Mouse (Mus musculus): ENCODE measurements at regions not wholly inside any gene's neighbourhood (a gene's known extent, or its start where the extent isn't known, plus 50 kb on each side); places are given as distances from the start of the nearest gene placed in this dataset.

DNA sequence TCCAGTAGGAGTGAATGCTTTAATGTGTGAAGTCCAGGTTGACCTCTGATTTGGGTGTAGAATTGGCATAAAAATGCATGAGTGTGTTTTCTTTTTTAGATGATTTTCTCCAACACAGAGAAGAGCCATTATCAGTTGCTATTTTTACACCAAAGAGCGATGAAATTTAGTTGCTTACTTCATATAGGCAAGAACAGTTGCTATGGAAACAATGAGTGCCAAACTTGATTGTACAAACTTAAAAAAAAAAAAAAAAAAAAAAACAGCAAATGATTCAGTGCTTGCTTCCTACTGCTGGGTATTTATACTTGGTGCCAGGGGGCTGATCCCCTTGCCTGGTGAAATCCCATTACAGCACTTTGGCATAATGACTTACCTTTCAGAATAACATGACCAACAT, 268.0 kb downstream of the Sec23a start:
- no peak overlapping the region for H3K4me3 ChIP-seq (ENCODE audit: low read depth, low read length)
- no peaks in the 10 kb centered on the region for H3K4me1 ChIP-seq (ENCODE audit: control insufficient read depth, insufficient read depth, low read length)
- no peak overlapping the region for H3K4me2 ChIP-seq (ENCODE audit: low read depth, low read length)
- no peaks in the 10 kb centered on the region for H3K9me3 ChIP-seq (ENCODE audit: control insufficient read depth, low read length)
- no peak overlapping the region for H3K9ac ChIP-seq (ENCODE audit: low read depth, low read length)
- 89% methylated on average over 1 of the region's 1 CpGs for WGBS
- no peak overlapping the region for H3K27ac ChIP-seq (replicated peaks; ENCODE audit: low read depth, low read length)
- DNase-seq (ENCODE audit: low spot score) (no peak), ATAC-seq (ENCODE audit: low read depth) (no peak)
- H3K36me3 ChIP-seq (ENCODE audit: control insufficient read depth, insufficient read depth, low read length): no peaks in the 10 kb centered on the region
- H3K27me3 ChIP-seq (replicated peaks; ENCODE audit: control insufficient read depth, insufficient read depth, low read length): no peaks in the 10 kb centered on the region

DNA sequence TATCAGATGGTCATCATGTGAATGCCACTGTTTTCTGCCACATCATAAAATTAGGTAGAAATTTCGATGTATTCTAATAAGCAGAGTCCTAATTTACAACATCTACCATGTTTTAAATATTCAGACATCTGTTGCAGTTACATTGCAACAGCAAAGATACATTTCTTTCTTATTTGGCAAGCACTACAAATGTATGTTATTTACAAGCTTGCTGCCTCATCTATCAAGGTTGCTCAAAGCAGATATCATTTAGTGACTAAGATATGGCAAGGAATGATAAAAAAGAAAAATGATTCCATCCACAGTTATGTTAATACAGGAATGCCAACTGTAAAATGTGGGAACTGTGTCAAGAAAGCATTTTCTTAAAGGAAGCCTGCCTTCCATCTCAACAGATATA, 283.7 kb downstream of the Sec23a start:
- Histone ChIP-seq H3K4me1 (ENCODE audit: control insufficient read depth, insufficient read depth, low read length) (no peaks in the 10 kb centered on the region), H3K9me3 (ENCODE audit: control insufficient read depth, low read length) (no peaks in the 10 kb centered on the region), H3K36me3 (ENCODE audit: control insufficient read depth, insufficient read depth, low read length) (no peaks in the 10 kb centered on the region), H3K4me2 (ENCODE audit: low read depth, low read length) (no peak overlapping the region), H3K27me3 (replicated peaks; ENCODE audit: control insufficient read depth, insufficient read depth, low read length) (no peaks in the 10 kb centered on the region), H3K9ac (ENCODE audit: low read depth, low read length) (no peak overlapping the region), H3K27ac (replicated peaks; ENCODE audit: low read depth, low read length) (no peak overlapping the region), H3K4me3 (ENCODE audit: low read depth, low read length) (no peak overlapping the region)
- no peak for DNase-seq (ENCODE audit: low spot score)
- ATAC-seq (ENCODE audit: low read depth): no peak
- 66% methylated on average over 1 of the region's 1 CpGs for WGBS

DNA sequence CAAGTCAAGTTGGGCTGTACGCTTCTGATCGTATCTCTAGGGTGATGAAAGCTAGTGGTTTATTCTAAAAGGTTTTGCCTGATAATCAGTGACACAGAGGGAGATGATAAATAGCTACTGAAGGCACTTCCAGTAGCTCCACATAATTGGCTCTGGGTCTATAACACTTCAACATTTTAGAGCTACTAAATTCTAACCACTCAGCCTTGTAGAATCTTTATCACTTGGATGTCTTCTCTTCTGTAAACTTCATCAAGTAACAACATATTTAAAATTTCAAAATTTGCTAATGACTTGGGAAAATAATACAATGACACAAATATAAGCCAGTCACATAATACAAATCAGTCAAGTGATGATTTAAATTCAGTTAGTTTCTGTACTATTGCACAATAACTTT, 284.3 kb downstream of the Sec23a start:
- 92% methylated on average over 2 of the region's 2 CpGs for WGBS
- no peaks in the 10 kb centered on the region for H3K9me3 ChIP-seq (ENCODE audit: control insufficient read depth, low read length)
- H3K27ac ChIP-seq (replicated peaks; ENCODE audit: low read depth, low read length): no peak overlapping the region
- H3K4me1 ChIP-seq (ENCODE audit: control insufficient read depth, insufficient read depth, low read length): no peaks in the 10 kb centered on the region
- H3K4me2 ChIP-seq (ENCODE audit: low read depth, low read length): no peak overlapping the region
- H3K27me3 ChIP-seq (replicated peaks; ENCODE audit: control insufficient read depth, insufficient read depth, low read length): no peaks in the 10 kb centered on the region
- H3K9ac ChIP-seq (ENCODE audit: low read depth, low read length): no peak overlapping the region
- no peak overlapping the region for H3K4me3 ChIP-seq (ENCODE audit: low read depth, low read length)
- H3K36me3 ChIP-seq (ENCODE audit: control insufficient read depth, insufficient read depth, low read length): no peaks in the 10 kb centered on the region
- DNase-seq (ENCODE audit: low spot score): no peak
- no peak for ATAC-seq (ENCODE audit: low read depth)

DNA sequence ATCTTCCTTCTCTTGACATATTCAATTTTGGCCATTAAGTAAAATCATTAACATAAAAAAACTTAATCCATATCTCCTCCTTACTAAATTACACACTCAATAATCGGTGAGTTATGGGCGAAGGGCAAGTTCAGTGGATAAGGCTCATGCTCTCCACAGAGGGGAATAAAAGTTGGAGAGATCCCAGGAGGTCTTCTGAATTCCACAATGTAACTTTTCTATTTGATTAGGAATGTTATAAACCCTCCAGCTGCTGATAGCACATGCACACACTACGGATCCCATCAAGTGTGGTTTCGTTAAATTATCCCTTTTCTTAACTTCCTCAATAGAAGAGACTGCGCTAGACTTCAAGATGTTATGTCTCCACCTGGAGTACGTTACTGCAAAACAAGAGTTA, 293.9 kb downstream of the Sec23a start:
- Histone ChIP-seq H3K9me3 (ENCODE audit: control insufficient read depth, low read length) (no peaks in the 10 kb centered on the region), H3K36me3 (ENCODE audit: control insufficient read depth, insufficient read depth, low read length) (no peaks in the 10 kb centered on the region), H3K27me3 (replicated peaks; ENCODE audit: control insufficient read depth, insufficient read depth, low read length) (no peaks in the 10 kb centered on the region), H3K4me1 (ENCODE audit: control insufficient read depth, insufficient read depth, low read length) (no peaks in the 10 kb centered on the region), H3K27ac (replicated peaks; ENCODE audit: low read depth, low read length) (no peak overlapping the region), H3K4me3 (ENCODE audit: low read depth, low read length) (no peak overlapping the region), H3K4me2 (ENCODE audit: low read depth, low read length) (no peak overlapping the region), H3K9ac (ENCODE audit: low read depth, low read length) (no peak overlapping the region)
- DNase-seq (ENCODE audit: low spot score) (no peak), ATAC-seq (ENCODE audit: low read depth) (no peak)
- 77% methylated on average over 6 of the region's 6 CpGs for WGBS

DNA sequence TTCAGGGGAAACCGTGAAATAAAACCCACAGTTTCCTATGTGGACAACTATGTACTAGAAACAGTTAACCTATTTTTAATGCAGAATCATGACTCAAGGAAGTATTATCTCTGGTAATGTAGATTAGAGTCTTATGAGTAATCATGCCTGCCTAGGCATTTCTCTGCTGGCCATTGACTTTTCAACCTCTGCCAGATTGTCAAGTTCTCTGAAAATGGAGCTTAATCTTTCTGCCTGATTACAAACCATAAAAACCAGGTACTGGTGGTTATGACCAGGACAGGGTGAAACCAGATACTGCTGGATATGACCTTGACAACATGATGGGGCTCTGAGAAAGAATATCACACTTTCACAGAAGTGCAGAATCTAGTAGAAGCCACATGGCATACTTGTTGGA, 297.6 kb downstream of the Sec23a start:
- DNase-seq (ENCODE audit: low spot score): no peak
- no peak overlapping the region for H3K9ac ChIP-seq (ENCODE audit: low read depth, low read length)
- H3K36me3 ChIP-seq (ENCODE audit: control insufficient read depth, insufficient read depth, low read length): no peaks in the 10 kb centered on the region
- H3K4me3 ChIP-seq (ENCODE audit: low read depth, low read length): no peak overlapping the region
- no peak overlapping the region for H3K27ac ChIP-seq (replicated peaks; ENCODE audit: low read depth, low read length)
- H3K27me3 ChIP-seq (replicated peaks; ENCODE audit: control insufficient read depth, insufficient read depth, low read length): no peaks in the 10 kb centered on the region
- WGBS: 90% methylated on average over 1 of the region's 1 CpGs
- no peaks in the 10 kb centered on the region for H3K9me3 ChIP-seq (ENCODE audit: control insufficient read depth, low read length)
- no peak overlapping the region for H3K4me2 ChIP-seq (ENCODE audit: low read depth, low read length)
- ATAC-seq (ENCODE audit: low read depth): no peak
- no peaks in the 10 kb centered on the region for H3K4me1 ChIP-seq (ENCODE audit: control insufficient read depth, insufficient read depth, low read length)

DNA sequence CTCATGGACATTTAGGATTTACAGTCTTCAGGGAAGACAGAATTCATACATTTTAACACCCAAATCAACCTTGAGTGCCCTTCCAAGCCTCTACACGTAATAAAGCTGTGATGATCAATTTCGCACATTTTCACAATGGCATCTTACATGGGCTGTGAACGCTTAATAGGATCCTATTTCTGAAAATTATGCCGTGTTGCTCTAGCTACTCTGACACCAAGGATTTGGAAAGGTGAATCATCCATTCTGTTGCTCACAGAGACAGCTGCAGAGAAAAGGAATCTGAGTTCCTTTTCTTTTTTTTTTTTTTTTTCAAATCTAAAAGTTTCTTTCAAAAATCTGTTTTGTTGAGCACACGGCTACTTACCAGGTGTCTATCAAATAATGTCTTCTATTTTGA, 316.1 kb downstream of the Sec23a start:
- Histone ChIP-seq H3K9me3 (ENCODE audit: control insufficient read depth, low read length) (0 out of 2 replicates have a peak, but pooled peaks cover 5% of the 10 kb centered on the region), H3K36me3 (ENCODE audit: control insufficient read depth, insufficient read depth, low read length) (no peaks in the 10 kb centered on the region), H3K27ac (replicated peaks; ENCODE audit: low read depth, low read length) (no peak overlapping the region), H3K9ac (ENCODE audit: low read depth, low read length) (no peak overlapping the region), H3K27me3 (replicated peaks; ENCODE audit: control insufficient read depth, insufficient read depth, low read length) (no peaks in the 10 kb centered on the region), H3K4me3 (ENCODE audit: low read depth, low read length) (no peak overlapping the region), H3K4me1 (ENCODE audit: control insufficient read depth, insufficient read depth, low read length) (no peaks in the 10 kb centered on the region), H3K4me2 (ENCODE audit: low read depth, low read length) (no peak overlapping the region)
- no peak for DNase-seq (ENCODE audit: low spot score)
- ATAC-seq (ENCODE audit: low read depth): no peak
- WGBS: 74% methylated on average over 5 of the region's 5 CpGs

DNA sequence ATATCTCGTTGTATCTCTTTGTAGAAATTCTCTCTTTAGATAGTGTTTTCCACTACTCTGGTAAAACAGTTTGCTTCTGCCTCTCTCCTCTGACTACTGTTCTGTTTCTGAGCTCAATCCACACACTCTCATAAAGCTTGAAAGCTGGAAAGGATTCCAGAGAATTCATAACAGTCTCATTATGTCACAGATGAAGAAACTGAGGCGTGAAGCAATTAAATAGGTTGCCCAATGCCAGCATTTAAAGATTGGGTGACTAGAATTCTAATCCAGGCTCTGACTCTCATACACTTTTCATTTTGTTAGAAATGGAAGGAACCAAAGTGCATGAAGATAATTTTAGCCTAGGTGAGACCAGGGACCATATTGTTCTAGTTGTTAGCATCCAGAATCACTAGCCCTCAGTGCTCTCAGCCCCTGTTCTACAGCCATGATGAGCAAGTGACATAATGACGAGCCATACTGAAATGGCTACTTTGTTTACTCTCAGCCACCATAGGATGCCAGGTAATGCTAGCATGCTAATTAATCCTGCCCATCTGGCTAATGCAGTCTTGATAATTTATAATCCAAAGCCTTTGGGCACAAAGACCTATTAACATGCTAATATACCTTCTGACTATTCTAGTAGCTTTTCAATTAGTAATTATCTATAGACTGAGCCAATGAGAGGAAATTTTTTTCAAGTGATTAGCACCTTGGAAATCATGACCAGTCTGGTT, 341.7 kb downstream of the Sec23a start:
- no peak for ATAC-seq (ENCODE audit: low read depth)
- no peak for DNase-seq (ENCODE audit: low spot score)
- H3K4me1 ChIP-seq (ENCODE audit: control insufficient read depth, insufficient read depth, low read length): no peaks in the 10 kb centered on the region
- no peak overlapping the region for H3K4me2 ChIP-seq (ENCODE audit: low read depth, low read length)
- no peaks in the 10 kb centered on the region for H3K36me3 ChIP-seq (ENCODE audit: control insufficient read depth, insufficient read depth, low read length)
- no peaks in the 10 kb centered on the region for H3K27me3 ChIP-seq (replicated peaks; ENCODE audit: control insufficient read depth, insufficient read depth, low read length)
- H3K4me3 ChIP-seq (ENCODE audit: low read depth, low read length): no peak overlapping the region
- no peaks in the 10 kb centered on the region for H3K9me3 ChIP-seq (ENCODE audit: control insufficient read depth, low read length)
- no peak overlapping the region for H3K27ac ChIP-seq (replicated peaks; ENCODE audit: low read depth, low read length)
- WGBS: 84% methylated on average over 3 of the region's 3 CpGs
- no peak overlapping the region for H3K9ac ChIP-seq (ENCODE audit: low read depth, low read length)

DNA sequence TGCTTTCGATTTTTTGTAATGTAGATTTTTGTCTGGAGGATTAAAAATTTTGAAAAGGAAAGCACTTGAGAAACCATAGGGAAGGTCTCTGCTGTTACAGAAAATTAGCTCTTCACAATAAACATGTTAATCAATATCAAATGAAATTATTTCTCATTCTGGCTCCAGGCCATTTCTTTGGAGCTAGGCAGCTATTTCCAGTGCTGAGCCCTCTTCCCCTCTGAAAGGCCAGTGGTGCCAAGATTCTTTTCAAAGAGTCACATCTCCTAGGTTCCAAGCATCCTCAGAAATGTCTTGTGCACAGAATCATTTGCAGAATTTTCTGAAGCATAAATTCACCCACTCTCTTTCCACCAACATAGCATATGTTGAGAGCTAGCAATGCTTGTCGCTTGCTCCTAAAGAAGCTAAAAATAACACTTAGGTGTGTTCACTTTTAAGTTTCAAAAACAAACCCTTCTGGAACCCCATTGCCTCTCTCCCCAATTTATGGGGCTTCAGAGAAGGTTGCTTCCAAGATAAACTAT, 357.2 kb downstream of the Sec23a start:
- Histone ChIP-seq H3K4me2 (ENCODE audit: low read depth, low read length) (no peak overlapping the region), H3K27ac (replicated peaks; ENCODE audit: low read depth, low read length) (no peak overlapping the region), H3K9me3 (ENCODE audit: control insufficient read depth, low read length) (no peaks in the 10 kb centered on the region), H3K9ac (ENCODE audit: low read depth, low read length) (no peak overlapping the region), H3K4me1 (ENCODE audit: control insufficient read depth, insufficient read depth, low read length) (0 out of 2 replicates have a peak, but pooled peaks cover 3% of the 10 kb centered on the region), H3K36me3 (ENCODE audit: control insufficient read depth, insufficient read depth, low read length) (no peaks in the 10 kb centered on the region), H3K27me3 (replicated peaks; ENCODE audit: control insufficient read depth, insufficient read depth, low read length) (no peaks in the 10 kb centered on the region), H3K4me3 (ENCODE audit: low read depth, low read length) (no peak overlapping the region)
- ATAC-seq (ENCODE audit: low read depth) (no peak), DNase-seq (ENCODE audit: low spot score) (no peak)
- 93% methylated on average over 2 of the region's 2 CpGs for WGBS

DNA sequence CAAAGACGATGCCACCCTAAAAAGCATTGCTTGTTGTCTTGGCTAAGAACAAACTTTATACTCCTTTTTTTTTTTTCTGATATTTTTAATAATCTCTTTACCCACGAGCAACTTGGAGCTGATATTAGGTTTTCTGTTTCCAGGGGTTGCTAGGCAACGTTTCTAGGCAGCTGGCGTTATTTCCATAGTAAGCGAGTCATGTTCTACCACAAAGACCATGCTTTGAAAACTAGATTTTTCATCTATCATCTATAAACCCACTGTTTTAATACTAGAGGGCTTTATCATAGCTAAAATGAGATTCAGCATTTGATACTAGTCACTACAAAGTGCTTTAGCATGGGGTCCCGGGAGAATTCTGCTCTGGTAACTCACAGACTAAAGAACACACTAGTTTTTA, 358.1 kb downstream of the Sec23a start:
- Histone ChIP-seq H3K4me1 (ENCODE audit: control insufficient read depth, insufficient read depth, low read length) (0 out of 2 replicates have a peak, but pooled peaks cover 3% of the 10 kb centered on the region), H3K4me3 (ENCODE audit: low read depth, low read length) (no peak overlapping the region), H3K36me3 (ENCODE audit: control insufficient read depth, insufficient read depth, low read length) (no peaks in the 10 kb centered on the region), H3K9me3 (ENCODE audit: control insufficient read depth, low read length) (no peaks in the 10 kb centered on the region), H3K9ac (ENCODE audit: low read depth, low read length) (no peak overlapping the region), H3K27ac (replicated peaks; ENCODE audit: low read depth, low read length) (no peak overlapping the region), H3K4me2 (ENCODE audit: low read depth, low read length) (no peak overlapping the region), H3K27me3 (replicated peaks; ENCODE audit: control insufficient read depth, insufficient read depth, low read length) (no peaks in the 10 kb centered on the region)
- DNase-seq (ENCODE audit: low spot score) (peak; percentile 15), ATAC-seq (ENCODE audit: low read depth) (no peak)
- WGBS: 72% methylated on average over 6 of the region's 6 CpGs

Data from embryonic facial prominence, embryonic 14.5 days (tissue).